Mouse (Mus musculus): ENCODE measurements around the gene Lrrtm4. TPM values are rescaled to one million over a fixed set of nuclear protein-coding genes. Genes with fewer than 3 reads are reported as not detected.

The Lrrtm4 gene
- polyA plus RNA-seq, 1 experiment: 0.08 TPM

DNA sequence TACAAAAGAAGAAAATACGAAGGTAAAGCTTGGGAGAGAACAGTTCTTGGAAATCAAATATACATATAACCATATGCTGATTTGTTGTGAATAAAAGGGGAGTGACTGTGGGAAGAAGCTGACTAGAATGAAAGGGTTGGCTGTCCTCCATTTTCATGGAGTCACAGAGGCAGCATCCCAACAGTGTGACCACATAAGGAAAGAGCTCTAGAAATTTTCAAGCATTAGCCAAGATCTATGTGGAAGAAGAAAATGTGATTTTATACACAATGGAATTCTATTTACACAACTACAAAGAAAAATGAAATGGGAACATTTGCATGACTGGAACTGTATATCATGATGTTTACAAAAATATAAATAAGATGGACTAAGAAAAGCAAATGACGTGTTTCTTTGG, 821.1 kb downstream of the Lrrtm4 start:
- Histone ChIP-seq H3K79me2 (ENCODE audit: control insufficient read depth, insufficient read depth) (no peaks in the 10 kb centered on the region), H3ac (ENCODE audit: control insufficient read depth, insufficient read length) (no peak overlapping the region), H3K36me3 (ENCODE audit: control insufficient read depth, insufficient read depth) (no peaks in the 10 kb centered on the region), H3K27me3 (ENCODE audit: control insufficient read depth, insufficient read depth, insufficient read length) (no peaks in the 10 kb centered on the region), H3K4me3 (no peak overlapping the region), H3K4me2 (ENCODE audit: low read depth) (no peak overlapping the region)
- TF ChIP-seq MYOD1 (IDR thresholded peaks at IDR 0.05; ENCODE audit: control insufficient read depth in 1 of 3, insufficient read length in 2 of 3, low read depth in 2 of 3) (no peak), USF1 (IDR thresholded peaks at IDR 0.05; ENCODE audit: low read depth) (no peak), TCF12 (IDR thresholded peaks at IDR 0.05; ENCODE audit: insufficient read depth, poor library complexity, severe bottlenecking) (no peak), REST (IDR thresholded peaks at IDR 0.05; ENCODE audit: insufficient read depth, insufficient read length) (no peak), POLR2AphosphoS2 (IDR thresholded peaks at IDR 0.05; ENCODE audit: insufficient read length, low read depth) (no peak), MYOG (IDR thresholded peaks at IDR 0.05; ENCODE audit: control insufficient read depth in 1 of 3, insufficient read depth in 1 of 3, insufficient read length in 2 of 3, low read depth in 2 of 3) (no peak), MAX (IDR thresholded peaks at IDR 0.05; ENCODE audit: low read depth) (no peak), E2F4 (IDR thresholded peaks at IDR 0.05; ENCODE audit: insufficient read depth) (no peak), SRF (IDR thresholded peaks at IDR 0.05; ENCODE audit: control insufficient read depth, insufficient read length, low read depth) (no peak), TCF3 (IDR thresholded peaks at IDR 0.05; ENCODE audit: insufficient read length, low read depth) (no peak), CEBPB (IDR thresholded peaks at IDR 0.05; ENCODE audit: insufficient read depth, poor library complexity, severe bottlenecking) (no peak), POLR2A (IDR thresholded peaks at IDR 0.05; ENCODE audit: insufficient read length, low read depth) (no peak)

DNA sequence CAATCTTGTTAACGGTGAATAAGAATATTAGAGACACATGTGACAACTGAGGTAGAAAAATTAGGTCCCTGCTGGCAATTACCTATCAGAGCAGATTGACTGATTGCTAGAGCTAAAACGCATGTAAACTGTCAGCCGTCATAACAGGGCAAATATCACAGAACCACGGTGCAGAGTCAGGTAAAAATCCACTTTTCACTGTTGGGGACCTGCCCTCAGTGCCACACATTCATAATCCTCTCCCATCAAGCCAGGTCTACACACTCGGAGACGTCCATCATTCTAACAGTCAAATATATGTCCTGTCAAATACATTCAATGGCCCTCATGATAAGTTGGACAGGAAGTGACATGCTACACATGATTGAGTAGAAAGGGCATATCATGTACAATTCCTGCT, 826.6 kb downstream of the Lrrtm4 start:
- Histone ChIP-seq H3ac (ENCODE audit: control insufficient read depth, insufficient read length) (no peak overlapping the region), H3K4me3 (no peak overlapping the region), H3K36me3 (ENCODE audit: control insufficient read depth, insufficient read depth) (no peaks in the 10 kb centered on the region), H3K4me2 (ENCODE audit: low read depth) (no peak overlapping the region), H3K27me3 (ENCODE audit: control insufficient read depth, insufficient read depth, insufficient read length) (no peaks in the 10 kb centered on the region), H3K79me2 (ENCODE audit: control insufficient read depth, insufficient read depth) (no peaks in the 10 kb centered on the region)
- TF ChIP-seq MYOG (IDR thresholded peaks at IDR 0.05; ENCODE audit: control insufficient read depth in 1 of 3, insufficient read depth in 1 of 3, insufficient read length in 2 of 3, low read depth in 2 of 3): no peak
- TF ChIP-seq TCF3 (IDR thresholded peaks at IDR 0.05; ENCODE audit: insufficient read length, low read depth): no peak
- TF ChIP-seq MYOD1 (IDR thresholded peaks at IDR 0.05; ENCODE audit: control insufficient read depth in 1 of 3, insufficient read length in 2 of 3, low read depth in 2 of 3): no peak

DNA sequence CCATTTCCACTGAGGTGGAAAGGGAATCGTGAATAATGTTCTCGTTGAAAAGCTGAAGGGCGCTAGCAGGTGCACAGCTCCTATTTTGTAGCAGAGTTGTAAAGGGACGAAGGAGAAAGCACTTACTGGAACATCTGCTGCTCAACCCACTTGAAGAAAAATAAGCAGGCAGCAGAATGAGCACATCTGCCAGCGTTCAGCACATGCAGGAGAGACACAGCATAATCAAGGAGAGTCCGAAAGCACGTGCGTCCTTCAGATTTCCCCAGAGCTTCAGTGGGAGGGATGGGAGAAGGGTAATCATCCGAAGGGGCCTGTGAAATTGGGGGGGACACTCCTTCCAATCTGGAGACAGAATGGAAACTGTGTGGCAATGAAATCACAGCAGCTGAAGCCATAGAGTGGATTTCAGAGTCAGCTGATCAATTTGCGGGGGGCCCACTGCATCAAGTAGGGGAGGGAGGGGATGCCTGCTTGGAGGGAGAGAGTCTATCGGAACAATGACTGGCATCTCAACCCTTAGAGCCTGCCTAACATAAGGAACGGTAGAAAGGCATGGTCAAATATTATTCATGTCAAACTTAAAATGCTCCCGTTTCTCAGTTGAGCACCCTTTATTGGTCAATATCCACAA, 838.4 kb downstream of the Lrrtm4 start:
- TF ChIP-seq MAX (IDR thresholded peaks at IDR 0.05; ENCODE audit: low read depth) (no peak), CEBPB (IDR thresholded peaks at IDR 0.05; ENCODE audit: insufficient read depth, poor library complexity, severe bottlenecking) (no peak), POLR2AphosphoS2 (IDR thresholded peaks at IDR 0.05; ENCODE audit: insufficient read length, low read depth) (no peak), MYOG (IDR thresholded peaks at IDR 0.05; ENCODE audit: control insufficient read depth in 1 of 3, insufficient read depth in 1 of 3, insufficient read length in 2 of 3, low read depth in 2 of 3) (no peak), REST (IDR thresholded peaks at IDR 0.05; ENCODE audit: insufficient read depth, insufficient read length) (no peak), E2F4 (IDR thresholded peaks at IDR 0.05; ENCODE audit: insufficient read depth) (no peak), USF1 (IDR thresholded peaks at IDR 0.05; ENCODE audit: low read depth) (no peak)
- no peaks in the 10 kb centered on the region for H3K27me3 ChIP-seq (ENCODE audit: control insufficient read depth, insufficient read depth, insufficient read length)
- H3K36me3 ChIP-seq (ENCODE audit: control insufficient read depth, insufficient read depth): no peaks in the 10 kb centered on the region
- no peak overlapping the region for H3K4me2 ChIP-seq (ENCODE audit: low read depth)
- no peak overlapping the region for H3K4me3 ChIP-seq
- H3ac ChIP-seq (ENCODE audit: control insufficient read depth, insufficient read length): no peak overlapping the region
- no peaks in the 10 kb centered on the region for H3K79me2 ChIP-seq (ENCODE audit: control insufficient read depth, insufficient read depth)

Other genes with a start within 250 kb of the Lrrtm4 start
- gene Gm20594, start 201.0 kb upstream of the Lrrtm4 start, polyA plus RNA-seq (2012; fragmentation: generic; extraction: Trizol): not detected